Mouse (Mus musculus) MEL (cell line): Measurements from ENCODE around the gene Fnip2.

Experiments used
- CTCF ChIP-seq, 3 experiments: IDR thresholded peaks in 2 of 3; conservative IDR thresholded peaks in 1 of 3; 2 replicates each; pipeline ENCODE4 v1.5.1; 2011 to 2012; ENCODE audit warnings: low read length in 3 of 3, low read depth in 2 of 3, mild to moderate bottlenecking in 2 of 3, improper control_type of control experiment in 1 of 3, inconsistent platforms in 1 of 3, mixed read lengths in 1 of 3, moderate library complexity in 1 of 3; ENCODE audit not compliant: control insufficient read depth in 1 of 3, insufficient read depth in 1 of 3, poor library complexity in 1 of 3, severe bottlenecking in 1 of 3
- MYB ChIP-seq: IDR thresholded peaks from 2 replicates; pipeline ENCODE4 v1.6.1; 2011; ENCODE audit warnings: mild to moderate bottlenecking, low read depth, low read length, improper control_type of control experiment

DNA sequence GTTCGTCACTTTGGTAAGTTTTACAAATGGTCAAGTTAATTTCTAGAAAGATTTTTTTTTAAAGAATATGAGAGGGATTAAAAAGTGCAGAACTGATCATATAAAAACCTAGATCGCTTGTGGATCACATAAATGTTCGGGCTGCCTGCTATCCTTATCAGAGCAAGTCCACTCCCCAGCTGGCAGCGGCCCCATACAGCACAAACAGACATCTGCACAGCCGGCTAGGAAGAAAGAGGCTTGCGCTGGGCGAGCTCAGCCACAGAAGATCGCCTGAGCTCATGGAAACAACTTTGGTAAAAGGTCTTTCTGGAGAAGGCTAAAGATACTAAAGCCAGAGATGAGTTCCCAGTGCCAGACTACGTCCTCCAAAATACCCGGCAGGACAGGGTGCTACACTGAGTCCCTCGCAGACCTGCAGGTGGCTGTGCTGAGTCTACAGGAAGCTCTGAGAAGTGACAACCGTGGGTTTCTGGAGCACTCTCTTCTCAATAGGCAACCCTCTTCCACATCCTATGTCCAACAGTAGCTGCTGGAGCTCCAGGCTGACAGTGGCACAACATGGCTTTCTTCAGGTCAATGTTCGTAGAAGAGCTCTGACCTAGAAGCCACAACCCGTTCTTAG is 108.8 kb downstream of the Fnip2 start:
- TF ChIP-seq CTCF (IDR thresholded peaks at IDR 0.05 in 2 of 3, conservative IDR thresholded peaks at IDR 0.05 in 1 of 3; ENCODE audit: control insufficient read depth in 1 of 3, insufficient read depth in 1 of 3, low read depth in 2 of 3, low read length in 3 of 3, poor library complexity in 1 of 3, severe bottlenecking in 1 of 3) (no peak), MYB (no peak)
